8 mouse cellular contexts compared by ENCODE assay signal in genomic region chr11:102778165-102778564, GRCm38 (mm10). TPM values are rescaled to one million over a fixed set of nuclear protein-coding genes. Genes with fewer than 3 reads are reported as not detected.
DNase-seq lines count a peak whose midpoint lies in the region; ATAC-seq and TF ChIP-seq lines count a peak whose summit lies in the region.

No protein-coding gene starts in this region.

- no peak for ATAC-seq in heart, embryonic 12.5 days (ENCODE audit: insufficient number of reproducible peaks, low FRiP score)
- no peak for ATAC-seq in midbrain, embryonic 11.5 days (ENCODE audit: low FRiP score)
- ATAC-seq in midbrain, embryonic 15.5 days (replicated peaks): no peak
- no peak for ATAC-seq in intestine, postnatal 0 days

- no peaks in the 10 kb centered on the region for H3K9me3 ChIP-seq in heart, embryonic 12.5 days (replicated peaks)
- no peaks in the 10 kb centered on the region for H3K9me3 ChIP-seq in midbrain, embryonic 11.5 days (ENCODE audit: control insufficient read depth, low read length)
- H3K9me3 ChIP-seq in midbrain, embryonic 15.5 days: no peaks in the 10 kb centered on the region
- no peaks in the 10 kb centered on the region for H3K9me3 ChIP-seq in intestine, postnatal 0 days (ENCODE audit: control insufficient read depth)

- peaks cover 6% of the 10 kb centered on the region; the same call in 1 of the 2 replicates for H3K36me3 ChIP-seq in heart, embryonic 12.5 days
- no peaks in the 10 kb centered on the region for H3K36me3 ChIP-seq in midbrain, embryonic 11.5 days (ENCODE audit: control insufficient read depth, insufficient read depth, low read length)
- peaks cover 12% of the 10 kb centered on the region; the same call in 1 of the 2 replicates for H3K36me3 ChIP-seq in midbrain, embryonic 15.5 days (replicated peaks)
- H3K36me3 ChIP-seq in intestine, postnatal 0 days (ENCODE audit: control insufficient read depth, insufficient read depth): no peaks in the 10 kb centered on the region

- H3K27me3 ChIP-seq in heart, embryonic 12.5 days (replicated peaks): 0 out of 2 replicates have a peak, but pooled peaks cover 3% of the 10 kb centered on the region
- no peaks in the 10 kb centered on the region for H3K27me3 ChIP-seq in midbrain, embryonic 11.5 days (ENCODE audit: control insufficient read depth, insufficient read depth, low read length)
- H3K27me3 ChIP-seq in midbrain, embryonic 15.5 days (replicated peaks): no peaks in the 10 kb centered on the region
- H3K27me3 ChIP-seq in intestine, postnatal 0 days (replicated peaks; ENCODE audit: control insufficient read depth, insufficient read depth, low read length): no peaks in the 10 kb centered on the region

- no peak for TF ChIP-seq CTCF in intestine, postnatal 0 days (IDR thresholded peaks at IDR 0.05; ENCODE audit: low read depth)

- peaks cover 57% of the 10 kb centered on the region for H3K4me1 ChIP-seq in heart, embryonic 12.5 days (replicated peaks)
- peaks cover 13% of the 10 kb centered on the region for H3K4me1 ChIP-seq in midbrain, embryonic 11.5 days (ENCODE audit: control insufficient read depth, insufficient read depth, low read length)
- peaks cover 31% of the 10 kb centered on the region for H3K4me1 ChIP-seq in midbrain, embryonic 15.5 days
- 0 out of 2 replicates have a peak, but pooled peaks cover 7% of the 10 kb centered on the region for H3K4me1 ChIP-seq in intestine, postnatal 0 days (replicated peaks; ENCODE audit: control insufficient read depth, insufficient read depth, low read length)

- peak overlapping the region; percentile 65 for H3K4me2 ChIP-seq in heart, embryonic 12.5 days
- H3K4me2 ChIP-seq in midbrain, embryonic 11.5 days: no peak overlapping the region
- H3K4me2 ChIP-seq in midbrain, embryonic 15.5 days: no peak overlapping the region
- peak overlapping the region; percentile 54 for H3K4me2 ChIP-seq in intestine, postnatal 0 days (replicated peaks; ENCODE audit: low read depth)

- H3K27ac ChIP-seq in heart, embryonic 12.5 days (ENCODE audit: poor library complexity, severe bottlenecking): no peak overlapping the region
- no peak overlapping the region for H3K27ac ChIP-seq in midbrain, embryonic 11.5 days (ENCODE audit: low read depth, low read length)
- no peak overlapping the region for H3K27ac ChIP-seq in midbrain, embryonic 15.5 days
- no peak overlapping the region for H3K27ac ChIP-seq in intestine, postnatal 0 days (ENCODE audit: low read depth, low read length)

- peak overlapping the region; percentile 62 for H3K9ac ChIP-seq in heart, embryonic 12.5 days
- H3K9ac ChIP-seq in midbrain, embryonic 11.5 days (ENCODE audit: low read length): peak overlapping the region; percentile 49
- H3K9ac ChIP-seq in midbrain, embryonic 15.5 days: no peak overlapping the region; the same call in 1 of the 2 replicates
- H3K9ac ChIP-seq in intestine, postnatal 0 days (ENCODE audit: low read depth, low read length): no peak overlapping the region

- no peak for DNase-seq in heart, adult 11 months
- no peak for DNase-seq in midbrain, embryonic 11.5 days (ENCODE audit: low spot score, missing footprints)
- DNase-seq in adrenal gland, postnatal 14 days: no peak
- DNase-seq in right cerebral cortex, adult 2 months (ENCODE audit: low spot score in 2 of 2): no peak
- DNase-seq in right cerebral cortex, postnatal 4 days: no peak

- WGBS in heart, embryonic 12.5 days: 31% methylated on average over 14 of the region's 14 CpGs
- WGBS in midbrain, embryonic 11.5 days: 34% methylated on average over 14 of the region's 14 CpGs
- 31% methylated on average over 14 of the region's 14 CpGs for WGBS in midbrain, embryonic 15.5 days
- WGBS in intestine, postnatal 0 days: 51% methylated on average over 14 of the region's 14 CpGs

- H3K4me3 ChIP-seq in heart, embryonic 12.5 days: peak overlapping the region; percentile 32; the same call in 1 of the 2 replicates
- no peak overlapping the region for H3K4me3 ChIP-seq in midbrain, embryonic 11.5 days (ENCODE audit: low read depth, low read length)
- H3K4me3 ChIP-seq in midbrain, embryonic 15.5 days: no peak overlapping the region
- H3K4me3 ChIP-seq in intestine, postnatal 0 days (ENCODE audit: low read depth, low read length): peak overlapping the region; percentile 12; the same call in 1 of the 2 replicates

RNA-seq across cellular contexts. Expression of gene Adam11, which starts 16.9 kb away (rescaled TPM):
- polyA plus RNA-seq in heart, embryonic 12.5 days (2016; fragmentation: Nextera tagmentation; extraction: Ambion mirVana): 9.1 and 10.0 TPM in 2 replicates
- polyA plus RNA-seq in midbrain, embryonic 11.5 days (2014; fragmentation: Nextera tagmentation; extraction: Ambion mirVana): 13.6 and 13.8 TPM in 2 replicates
- 34.4 and 40.4 TPM in 2 replicates for polyA plus RNA-seq in midbrain, embryonic 15.5 days (2015; fragmentation: Nextera tagmentation; extraction: Ambion mirVana)
- polyA plus RNA-seq in intestine, postnatal 0 days (2015; fragmentation: Nextera tagmentation; extraction: Ambion mirVana): 0.80 and 1.3 TPM in 2 replicates
- total RNA-seq in adrenal gland, postnatal 14 days (2021): 10.3 and 17.2 TPM in 2 replicates

RNA-seq across cellular contexts. Expression of gene Gjc1, which starts 41.3 kb away (rescaled TPM):
- polyA plus RNA-seq in heart, embryonic 12.5 days (2016; fragmentation: Nextera tagmentation; extraction: Ambion mirVana): 69.9 and 72.1 TPM in 2 replicates
- 85.5 and 87.8 TPM in 2 replicates for polyA plus RNA-seq in midbrain, embryonic 11.5 days (2014; fragmentation: Nextera tagmentation; extraction: Ambion mirVana)
- 36.9 TPM in 2 replicates for polyA plus RNA-seq in midbrain, embryonic 15.5 days (2015; fragmentation: Nextera tagmentation; extraction: Ambion mirVana)
- 16.1 and 18.8 TPM in 2 replicates for polyA plus RNA-seq in intestine, postnatal 0 days (2015; fragmentation: Nextera tagmentation; extraction: Ambion mirVana)
- 22.5 and 24.7 TPM in 2 replicates for total RNA-seq in adrenal gland, postnatal 14 days (2021)

RNA-seq across cellular contexts. Expression of gene Higd1b, which starts 57.5 kb away (rescaled TPM):
- not detected in 2 replicates for polyA plus RNA-seq in heart, embryonic 12.5 days (2016; fragmentation: Nextera tagmentation; extraction: Ambion mirVana)
- polyA plus RNA-seq in midbrain, embryonic 11.5 days (2014; fragmentation: Nextera tagmentation; extraction: Ambion mirVana): not detected in 2 replicates
- polyA plus RNA-seq in midbrain, embryonic 15.5 days (2015; fragmentation: Nextera tagmentation; extraction: Ambion mirVana): 13.7 and 14.8 TPM in 2 replicates
- 0.22 and 0.52 TPM in 2 replicates for polyA plus RNA-seq in intestine, postnatal 0 days (2015; fragmentation: Nextera tagmentation; extraction: Ambion mirVana)
- total RNA-seq in adrenal gland, postnatal 14 days (2021): 3.8 and 4.1 TPM in 2 replicates

Comparison
In these comparisons a context has a peak if more than half of its experiments do, and no peak if none do; other contexts are left out.
1. H3K9ac ChIP-seq: peak in heart, embryonic 12.5 days (single experiment) and midbrain, embryonic 11.5 days (single experiment); none in midbrain, embryonic 15.5 days (single experiment) and intestine, postnatal 0 days (single experiment).
2. H3K4me2 ChIP-seq: peak in heart, embryonic 12.5 days (single experiment) and intestine, postnatal 0 days (single experiment); none in midbrain, embryonic 11.5 days (single experiment) and midbrain, embryonic 15.5 days (single experiment).
3. H3K4me3 ChIP-seq: peak in heart, embryonic 12.5 days (single experiment) and intestine, postnatal 0 days (single experiment); none in midbrain, embryonic 11.5 days (single experiment) and midbrain, embryonic 15.5 days (single experiment).